Mouse (Mus musculus) kidney, postnatal 36 days (tissue): Measurements from ENCODE around the gene Synj2bp.
"Not testable (repeated sequence)": the region's sequence is repeated elsewhere in the genome, so short reads cannot be mapped to it uniquely, and the experiment has no call there.

Source experiments
- DNase-seq, 2 experiments: peaks; one replicate each; pipeline ENCODE4 v3.0.0; 2021 to 2022; ENCODE audit warnings: mixed read lengths in 2 of 2

Synj2bp gene

GRCm38 (mm10) chr12:81532316-81533028 is at the start of gene Synj2bp, which contains the start of gene Gm20498:
Synj2bp (minus strand) TSS chr12:81532911.
Gm20498 (minus strand) TSS chr12:81532905.
- DNase-seq, result peak; percentile 91 to 92

- no peak for DNase-seq
These were observed 35.7 kb upstream of the Synj2bp start, which contains the start of gene Adam21 for GRCm38 (mm10) chr12:81568374-81568773. Adam21 (minus strand) TSS chr12:81568474.

- DNase-seq, result no peak
These were observed 35.2 kb upstream of the Synj2bp start for GRCm38 (mm10) chr12:81567931-81568330.

GRCm38 (mm10) chr12:81564173-81564572 is 31.5 kb upstream of the Synj2bp start:
- DNase-seq, result no peak

GRCm38 (mm10) chr12:81549286-81549685 is 16.6 kb upstream of the Synj2bp start:
- DNase-seq, result no peak

- no peak for DNase-seq
These were observed 14.5 kb upstream of the Synj2bp start for GRCm38 (mm10) chr12:81547163-81547562.

- no peak for DNase-seq
These were observed 313 bp upstream of the Synj2bp start for GRCm38 (mm10) chr12:81533029-81533419.

- not testable (repeated sequence) for DNase-seq
These were observed 2.1 kb downstream of the Synj2bp start for GRCm38 (mm10) chr12:81530587-81530986.

GRCm38 (mm10) chr12:81496906-81497305 is 35.8 kb downstream of the Synj2bp start:
- DNase-seq, result not testable (repeated sequence)

- DNase-seq, result peak in 1 of 2 experiments; percentile 45
These were observed 42.2 kb downstream of the Synj2bp start for GRCm38 (mm10) chr12:81490491-81490890.

- no peak for DNase-seq
These were observed 47.4 kb downstream of the Synj2bp start for GRCm38 (mm10) chr12:81485311-81485710.

- DNase-seq, result peak; percentile 90 to 94
These were observed 48.0 kb downstream of the Synj2bp start, which contains the start of gene Cox16 for GRCm38 (mm10) chr12:81484727-81485191. Cox16 (minus strand) TSS chr12:81485127.

GRCm38 (mm10) chr12:81484212-81484611 is 48.5 kb downstream of the Synj2bp start:
- DNase-seq, result no peak

GRCm38 (mm10) chr12:81483656-81484055 is 49.1 kb downstream of the Synj2bp start:
- peak; percentile 6 to 27 for DNase-seq

GRCm38 (mm10) chr12:81459051-81459450 is 73.7 kb downstream of the Synj2bp start:
- DNase-seq, result not testable (repeated sequence)
